Mouse (Mus musculus): ENCODE measurements at regions not wholly inside any gene's neighbourhood (a gene's known extent, or its start where the extent isn't known, plus 50 kb on each side); places are given as distances from the start of the nearest gene placed in this dataset.

DNA sequence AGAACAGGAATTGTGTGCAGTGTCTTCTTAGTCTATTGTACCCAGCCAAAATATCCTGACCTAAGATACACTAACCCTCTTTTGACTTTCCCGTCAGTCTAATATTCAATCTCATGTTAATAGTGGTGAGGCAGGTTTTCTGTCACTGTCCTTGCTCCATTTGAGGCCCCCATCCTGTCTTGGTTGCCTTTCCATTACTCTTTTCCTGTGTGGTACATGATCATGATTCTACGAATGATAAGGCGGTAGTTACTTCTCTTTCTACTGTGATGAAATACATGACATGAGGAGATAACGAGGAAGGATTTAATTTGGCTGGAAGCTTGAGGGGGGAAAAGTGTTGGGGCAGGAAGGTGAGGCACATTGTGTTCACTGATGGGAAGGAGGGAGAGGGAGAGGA, 185.7 kb upstream of the Pgrmc2 start:
- no peak overlapping the region for H3K27ac ChIP-seq (replicated peaks)
- no peaks in the 10 kb centered on the region for H3K27me3 ChIP-seq
- H3K9ac ChIP-seq = no peak overlapping the region
- H3K36me3 ChIP-seq = no peaks in the 10 kb centered on the region
- no peaks in the 10 kb centered on the region for H3K4me1 ChIP-seq (replicated peaks)
- WGBS = 90% methylated on average over 4 of the region's 4 CpGs
- H3K9me3 ChIP-seq = no peaks in the 10 kb centered on the region
- H3K4me3 ChIP-seq = no peak overlapping the region
- ATAC-seq (ENCODE audit: low FRiP score, low read depth) = no peak
- no peak overlapping the region for H3K4me2 ChIP-seq

DNA sequence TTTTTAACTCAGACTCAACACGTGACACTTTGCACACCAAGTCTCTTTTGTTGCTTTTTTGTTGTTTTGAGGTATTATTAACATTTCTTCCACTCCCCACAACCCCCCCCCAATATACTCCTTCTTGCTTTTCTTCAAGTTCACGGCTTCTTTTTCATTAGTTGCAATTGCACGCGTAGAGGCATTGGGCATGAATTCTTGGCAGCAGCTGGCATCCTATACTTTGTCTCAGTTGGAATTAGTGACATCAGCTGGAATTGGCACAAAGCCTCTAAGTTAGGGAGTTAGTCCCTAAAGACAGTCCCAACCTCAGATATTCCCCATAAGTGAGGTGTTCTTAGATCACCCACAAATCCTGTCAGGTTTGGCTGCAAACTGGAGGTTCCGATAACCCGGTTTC, 183.4 kb upstream of the Pgrmc2 start:
- H3K27ac ChIP-seq (replicated peaks) = no peak overlapping the region
- no peak for ATAC-seq (ENCODE audit: low FRiP score, low read depth)

DNA sequence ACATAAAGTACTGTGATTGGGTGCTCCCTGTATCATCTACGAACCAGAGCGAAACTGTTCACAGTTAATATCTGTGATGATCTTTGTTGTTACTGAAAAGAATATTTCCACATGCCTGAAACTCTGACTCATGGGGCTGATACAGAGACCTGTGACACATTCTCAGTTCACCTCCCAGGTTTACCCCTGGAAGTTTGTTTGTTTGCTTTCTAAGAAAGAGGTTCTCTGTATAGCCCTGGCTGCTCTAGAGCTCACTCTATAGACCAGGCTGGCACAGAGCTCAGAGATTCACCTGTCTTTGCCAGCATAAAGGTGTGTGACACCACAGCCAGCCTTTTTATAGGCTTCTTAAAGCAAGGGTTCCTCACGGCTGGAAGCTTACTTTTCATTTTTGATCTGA, 182.6 kb upstream of the Pgrmc2 start:
- no peak for ATAC-seq (ENCODE audit: low FRiP score, low read depth)
- Histone ChIP-seq H3K4me2 (no peak overlapping the region), H3K36me3 (no peaks in the 10 kb centered on the region), H3K4me1 (replicated peaks) (no peaks in the 10 kb centered on the region), H3K27me3 (no peaks in the 10 kb centered on the region), H3K9ac (no peak overlapping the region), H3K4me3 (no peak overlapping the region), H3K9me3 (no peaks in the 10 kb centered on the region), H3K27ac (replicated peaks) (no peak overlapping the region)
- 95% methylated on average over 3 of the region's 3 CpGs for WGBS

More for the DNA sequence above, 183.4 kb upstream of the Pgrmc2 start:
- Histone ChIP-seq H3K4me2 (no peak overlapping the region), H3K9me3 (no peaks in the 10 kb centered on the region), H3K4me1 (replicated peaks) (no peaks in the 10 kb centered on the region), H3K27me3 (no peaks in the 10 kb centered on the region), H3K9ac (no peak overlapping the region), H3K36me3 (no peaks in the 10 kb centered on the region), H3K4me3 (no peak overlapping the region)
- WGBS = 82% methylated on average over 6 of the region's 6 CpGs

DNA sequence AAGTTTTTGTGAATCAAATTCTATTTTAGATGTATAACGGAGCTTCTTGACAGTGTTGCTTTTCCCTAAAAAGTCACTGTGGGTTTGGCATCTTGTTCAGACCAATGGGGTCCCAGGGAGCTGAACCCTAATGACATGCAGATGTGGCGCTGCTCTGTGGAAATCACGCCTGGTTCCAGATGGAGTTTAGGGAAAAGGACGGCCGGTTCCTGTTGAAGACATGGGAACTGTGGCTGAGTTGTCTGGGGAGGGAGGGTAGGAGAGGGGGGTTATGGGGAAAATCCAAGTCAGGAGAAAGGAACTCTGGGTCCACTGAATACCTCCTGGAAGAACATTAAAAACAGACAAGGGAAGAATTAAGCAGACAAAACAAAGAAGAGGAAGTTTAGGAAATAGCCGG, 175.4 kb upstream of the Pgrmc2 start:
- no peak overlapping the region for H3K4me2 ChIP-seq
- H3K4me1 ChIP-seq (replicated peaks) = no peaks in the 10 kb centered on the region
- no peak overlapping the region for H3K9ac ChIP-seq
- no peak overlapping the region for H3K27ac ChIP-seq (replicated peaks)
- WGBS = 66% methylated on average over 6 of the region's 6 CpGs
- no peaks in the 10 kb centered on the region for H3K9me3 ChIP-seq
- H3K4me3 ChIP-seq = no peak overlapping the region
- no peaks in the 10 kb centered on the region for H3K27me3 ChIP-seq
- H3K36me3 ChIP-seq = no peaks in the 10 kb centered on the region
- no peak for ATAC-seq (ENCODE audit: low FRiP score, low read depth)

DNA sequence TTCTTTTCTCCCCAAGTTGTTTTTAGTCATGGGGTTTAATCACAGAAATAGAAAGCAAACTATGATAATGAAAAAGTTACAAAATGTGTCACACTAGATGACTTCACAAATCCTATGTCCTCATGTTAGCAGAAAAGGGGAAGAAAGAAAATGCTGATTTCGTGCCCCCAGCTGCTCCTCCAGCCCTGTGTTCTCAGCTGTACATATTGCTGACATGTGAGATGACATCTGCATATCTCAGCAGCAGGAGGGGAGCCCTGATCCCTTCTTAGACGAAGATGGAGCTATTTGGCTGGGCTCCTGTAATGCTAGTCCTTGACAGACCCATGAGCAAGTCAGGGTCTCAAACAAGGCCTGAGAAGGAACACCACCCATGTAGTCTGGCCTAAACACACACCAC, 162.1 kb upstream of the Pgrmc2 start:
- Histone ChIP-seq H3K9me3 (no peaks in the 10 kb centered on the region), H3K4me1 (replicated peaks) (no peaks in the 10 kb centered on the region), H3K36me3 (no peaks in the 10 kb centered on the region), H3K27me3 (no peaks in the 10 kb centered on the region), H3K27ac (replicated peaks) (no peak overlapping the region), H3K4me2 (no peak overlapping the region), H3K9ac (no peak overlapping the region), H3K4me3 (no peak overlapping the region)
- WGBS = 56% methylated on average over 2 of the region's 2 CpGs
- ATAC-seq (ENCODE audit: low FRiP score, low read depth) = no peak

DNA sequence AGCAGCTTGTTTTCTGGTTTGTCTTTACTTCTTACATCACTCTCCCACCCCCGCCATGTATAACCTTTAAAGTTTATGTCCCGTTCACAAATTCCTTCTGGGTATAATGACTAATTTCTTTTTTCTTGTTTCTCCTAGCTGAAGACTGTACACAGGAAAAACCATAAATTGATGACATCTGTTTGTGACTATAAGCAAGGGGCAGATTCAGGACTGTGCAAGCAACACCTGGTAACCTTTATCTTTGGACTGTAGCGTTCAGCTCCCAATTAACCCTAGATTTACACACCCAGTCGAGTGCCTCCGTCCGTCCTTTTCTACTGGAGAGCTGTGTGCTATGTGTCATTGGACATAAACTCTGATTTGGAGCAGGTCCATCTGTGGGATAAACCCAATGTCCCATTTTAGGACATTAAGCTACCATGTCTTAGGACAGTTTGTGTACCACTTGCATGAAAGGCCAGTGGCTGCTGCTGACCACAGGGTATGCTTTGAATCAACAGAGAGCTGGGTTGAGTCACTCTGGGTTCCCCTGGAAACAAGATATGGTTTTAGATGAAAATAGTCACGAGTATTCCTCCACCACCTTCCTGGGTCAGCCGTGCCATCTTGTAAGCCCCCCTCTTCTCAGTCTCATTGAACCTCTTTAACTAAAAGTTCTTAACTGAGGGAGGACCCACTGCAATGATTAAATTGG, 159.2 kb upstream of the Pgrmc2 start:
- no peaks in the 10 kb centered on the region for H3K36me3 ChIP-seq
- H3K4me3 ChIP-seq = no peak overlapping the region
- H3K27me3 ChIP-seq = no peaks in the 10 kb centered on the region
- ATAC-seq (ENCODE audit: low FRiP score, low read depth) = no peak
- WGBS = 91% methylated on average over 8 of the region's 8 CpGs
- 0 out of 2 replicates have a peak, but pooled peaks cover 8% of the 10 kb centered on the region for H3K4me1 ChIP-seq (replicated peaks)
- no peak overlapping the region for H3K9ac ChIP-seq
- no peaks in the 10 kb centered on the region for H3K9me3 ChIP-seq
- H3K27ac ChIP-seq (replicated peaks) = no peak overlapping the region
- no peak overlapping the region for H3K4me2 ChIP-seq

DNA sequence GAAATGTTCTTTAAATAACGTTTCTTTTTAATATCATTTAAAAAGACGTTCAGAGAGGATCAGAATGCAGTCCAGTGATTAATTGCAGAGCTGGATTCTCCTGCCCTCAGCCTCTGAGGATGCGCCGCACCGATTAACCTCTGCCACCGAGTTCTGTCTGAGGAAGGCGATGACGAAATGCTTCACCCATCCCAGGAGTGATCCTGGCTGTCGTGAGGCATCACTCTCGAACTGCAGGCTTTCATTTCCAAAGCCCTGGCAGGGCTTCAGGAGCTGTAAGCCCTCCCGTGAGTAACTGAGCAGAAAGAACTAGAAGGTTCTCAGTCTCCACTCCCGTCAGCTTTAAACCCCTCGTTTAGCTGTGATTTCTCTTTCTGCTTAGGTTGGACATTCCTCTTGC, 157.0 kb upstream of the Pgrmc2 start:
- Histone ChIP-seq H3K4me2 (no peak overlapping the region), H3K9ac (no peak overlapping the region), H3K9me3 (no peaks in the 10 kb centered on the region), H3K4me1 (replicated peaks) (0 out of 2 replicates have a peak, but pooled peaks cover 8% of the 10 kb centered on the region), H3K27me3 (no peaks in the 10 kb centered on the region), H3K4me3 (no peak overlapping the region), H3K36me3 (no peaks in the 10 kb centered on the region), H3K27ac (replicated peaks) (no peak overlapping the region)
- 59% methylated on average over 13 of the region's 13 CpGs for WGBS
- no peak for ATAC-seq (ENCODE audit: low FRiP score, low read depth)

DNA sequence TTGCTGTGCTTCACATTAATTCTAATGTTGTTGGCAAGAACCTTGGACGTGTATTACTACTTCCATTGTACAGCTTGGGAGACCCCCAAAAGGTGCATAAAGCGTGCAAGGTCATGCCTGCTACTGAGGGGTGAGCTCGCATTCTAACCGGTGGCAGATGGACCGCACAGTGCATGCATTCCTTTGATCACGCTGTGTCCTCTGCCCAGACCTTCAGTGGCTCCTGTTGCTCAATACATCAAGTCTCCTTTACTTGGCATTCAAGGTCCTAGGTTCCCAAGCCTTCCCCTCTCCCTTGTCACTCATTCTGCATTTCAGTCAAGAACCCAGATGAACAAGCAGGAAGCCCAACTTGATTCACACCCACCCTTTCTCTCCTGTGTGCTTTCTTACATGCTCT, 156.4 kb upstream of the Pgrmc2 start:
- no peak overlapping the region for H3K4me2 ChIP-seq
- no peak overlapping the region for H3K27ac ChIP-seq (replicated peaks)
- 0 out of 2 replicates have a peak, but pooled peaks cover 8% of the 10 kb centered on the region for H3K4me1 ChIP-seq (replicated peaks)
- H3K9me3 ChIP-seq = no peaks in the 10 kb centered on the region
- no peak for ATAC-seq (ENCODE audit: low FRiP score, low read depth)
- WGBS = 73% methylated on average over 6 of the region's 6 CpGs
- no peak overlapping the region for H3K9ac ChIP-seq
- no peaks in the 10 kb centered on the region for H3K36me3 ChIP-seq
- no peaks in the 10 kb centered on the region for H3K27me3 ChIP-seq
- no peak overlapping the region for H3K4me3 ChIP-seq

DNA sequence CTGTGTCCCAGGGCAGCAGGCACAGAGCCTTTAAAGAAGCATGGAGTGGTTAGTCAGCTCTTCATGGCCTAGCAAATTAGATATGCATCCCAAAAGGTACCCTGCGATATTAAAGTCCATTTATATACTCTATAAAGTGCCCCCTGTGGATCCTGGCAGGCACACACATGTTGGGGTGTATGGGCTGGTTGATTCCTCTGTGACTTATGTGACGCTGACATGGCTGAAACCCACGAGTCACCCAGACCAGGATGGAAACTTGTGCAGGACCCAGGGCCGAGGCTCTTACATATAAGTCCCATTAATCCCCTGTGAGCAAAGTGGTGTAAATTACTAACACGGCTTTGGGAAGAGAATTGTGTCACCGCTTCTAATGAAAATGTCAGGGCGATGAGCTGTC, 155.2 kb upstream of the Pgrmc2 start:
- Histone ChIP-seq H3K4me2 (no peak overlapping the region), H3K9me3 (no peaks in the 10 kb centered on the region), H3K27me3 (no peaks in the 10 kb centered on the region), H3K9ac (no peak overlapping the region), H3K4me3 (no peak overlapping the region), H3K27ac (replicated peaks) (no peak overlapping the region), H3K4me1 (replicated peaks) (0 out of 2 replicates have a peak, but pooled peaks cover 8% of the 10 kb centered on the region), H3K36me3 (no peaks in the 10 kb centered on the region)
- ATAC-seq (ENCODE audit: low FRiP score, low read depth) = no peak; the same call in 1 of the 2 replicates
- 69% methylated on average over 7 of the region's 7 CpGs for WGBS

DNA sequence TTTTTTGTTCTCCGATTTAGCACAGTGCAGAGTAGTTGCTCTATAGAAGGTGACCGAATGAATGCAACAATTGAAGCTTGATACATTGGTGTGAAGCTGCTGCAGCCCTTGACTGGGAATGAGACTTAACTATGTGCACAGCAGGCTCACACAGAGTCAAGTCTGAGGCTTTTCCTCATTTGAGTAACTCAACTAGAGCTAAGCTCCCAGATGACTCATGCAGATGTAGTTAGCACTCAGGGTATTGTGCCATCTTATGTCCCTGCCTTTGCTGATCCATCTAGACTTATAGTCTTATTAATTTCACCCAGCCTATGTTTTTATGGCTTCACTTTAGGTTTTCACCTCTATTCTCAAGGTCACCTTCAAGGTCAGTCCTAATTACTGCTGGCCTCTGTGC, 152.8 kb upstream of the Pgrmc2 start:
- no peaks in the 10 kb centered on the region for H3K9me3 ChIP-seq
- no peaks in the 10 kb centered on the region for H3K27me3 ChIP-seq
- no peak overlapping the region for H3K4me2 ChIP-seq
- no peaks in the 10 kb centered on the region for H3K36me3 ChIP-seq
- ATAC-seq (ENCODE audit: low FRiP score, low read depth) = no peak
- 95% methylated on average over 2 of the region's 2 CpGs for WGBS
- H3K27ac ChIP-seq (replicated peaks) = no peak overlapping the region
- 0 out of 2 replicates have a peak, but pooled peaks cover 8% of the 10 kb centered on the region for H3K4me1 ChIP-seq (replicated peaks)
- H3K9ac ChIP-seq = no peak overlapping the region
- H3K4me3 ChIP-seq = no peak overlapping the region

DNA sequence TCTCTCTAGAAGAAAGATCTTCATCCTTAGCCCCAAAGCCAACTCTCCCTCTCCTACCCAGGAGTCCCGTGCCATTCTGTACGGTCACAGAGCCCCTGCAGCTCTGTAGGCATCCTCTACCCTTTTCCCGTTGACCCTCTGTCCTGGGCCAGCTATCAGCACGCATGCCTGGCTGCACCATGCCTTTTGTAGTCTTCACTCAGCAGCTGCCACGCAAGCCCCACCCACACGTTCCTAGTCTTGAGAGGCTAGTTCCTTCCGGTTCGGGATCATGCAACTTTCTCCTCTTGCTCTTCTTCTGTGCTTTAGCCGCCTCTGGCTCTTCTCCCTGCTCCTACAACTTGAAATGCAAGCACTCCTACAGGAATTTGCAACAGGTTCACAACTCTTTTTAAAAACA, 152.1 kb upstream of the Pgrmc2 start:
- no peak overlapping the region for H3K27ac ChIP-seq (replicated peaks)
- H3K36me3 ChIP-seq = no peaks in the 10 kb centered on the region
- H3K9ac ChIP-seq = no peak overlapping the region
- no peaks in the 10 kb centered on the region for H3K9me3 ChIP-seq
- H3K27me3 ChIP-seq = no peaks in the 10 kb centered on the region
- no peak overlapping the region for H3K4me2 ChIP-seq
- 0 out of 2 replicates have a peak, but pooled peaks cover 8% of the 10 kb centered on the region for H3K4me1 ChIP-seq (replicated peaks)
- no peak overlapping the region for H3K4me3 ChIP-seq
- WGBS = 57% methylated on average over 9 of the region's 9 CpGs
- ATAC-seq (ENCODE audit: low FRiP score, low read depth) = no peak

DNA sequence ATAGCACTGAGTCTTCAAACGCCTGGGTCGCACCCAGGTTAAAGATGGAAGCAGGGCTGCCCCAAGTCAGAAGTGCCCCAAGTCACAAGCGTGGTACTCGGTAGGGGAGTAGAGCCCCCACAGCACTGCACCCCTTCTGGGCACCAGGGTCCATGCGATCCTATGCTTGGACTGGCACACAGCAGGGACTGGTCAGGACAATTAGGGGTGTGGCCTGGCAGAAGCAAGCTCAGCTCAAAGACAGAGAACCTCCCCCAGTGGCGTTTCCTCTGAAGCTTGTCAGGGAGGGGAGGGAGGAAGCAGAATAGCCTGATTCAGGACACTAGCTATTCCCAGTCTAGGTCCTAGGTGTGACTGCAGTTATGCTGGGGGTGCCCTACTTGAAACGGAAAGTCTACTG, 151.3 kb upstream of the Pgrmc2 start:
- WGBS = 71% methylated on average over 7 of the region's 7 CpGs

DNA sequence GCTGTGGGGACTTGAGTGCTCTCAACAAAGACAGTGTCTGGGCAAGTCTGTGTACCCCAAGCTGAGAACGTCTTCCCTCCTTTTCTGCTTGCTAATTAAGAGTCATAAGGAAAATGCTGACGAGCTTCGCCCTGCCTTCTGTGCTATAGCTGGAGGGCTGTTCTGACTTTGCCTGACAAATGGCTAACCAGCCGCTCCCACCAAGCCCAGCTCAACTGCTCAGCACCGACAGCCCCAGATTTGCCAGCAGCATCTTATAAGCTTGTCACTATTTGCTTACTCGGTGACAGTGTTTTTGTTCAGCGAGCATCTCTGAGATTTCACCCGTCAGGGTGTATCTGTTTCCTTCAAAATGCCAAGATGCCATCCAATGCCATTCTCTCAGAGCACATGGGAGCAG, 150.6 kb upstream of the Pgrmc2 start:
- Histone ChIP-seq H3K4me2 (no peak overlapping the region), H3K4me1 (replicated peaks) (0 out of 2 replicates have a peak, but pooled peaks cover 6% of the 10 kb centered on the region), H3K36me3 (no peaks in the 10 kb centered on the region), H3K27ac (replicated peaks) (no peak overlapping the region), H3K9me3 (no peaks in the 10 kb centered on the region), H3K4me3 (no peak overlapping the region), H3K9ac (no peak overlapping the region), H3K27me3 (no peaks in the 10 kb centered on the region)
- WGBS = 78% methylated on average over 8 of the region's 8 CpGs
- no peak for ATAC-seq (ENCODE audit: low FRiP score, low read depth)

More for the DNA sequence above, 151.3 kb upstream of the Pgrmc2 start:
- no peaks in the 10 kb centered on the region for H3K9me3 ChIP-seq
- no peak for ATAC-seq (ENCODE audit: low FRiP score, low read depth)
- no peak overlapping the region for H3K9ac ChIP-seq
- no peaks in the 10 kb centered on the region for H3K27me3 ChIP-seq
- H3K4me1 ChIP-seq (replicated peaks) = 0 out of 2 replicates have a peak, but pooled peaks cover 8% of the 10 kb centered on the region
- H3K36me3 ChIP-seq = no peaks in the 10 kb centered on the region
- H3K4me3 ChIP-seq = no peak overlapping the region
- no peak overlapping the region for H3K4me2 ChIP-seq
- no peak overlapping the region for H3K27ac ChIP-seq (replicated peaks)

Data from hindbrain, embryonic 15.5 days (tissue).